Mouse (Mus musculus) CD4-positive, CD25-positive, alpha-beta regulatory T cell, adult 2 months (primary cell): ENCODE results near the gene Hist1h1c.
"Not testable (repeated sequence)": the region's sequence is repeated elsewhere in the genome, so short reads cannot be mapped to it uniquely, and the experiment has no call there.

Source experiments
- DNase-seq: peaks from one replicate; pipeline ENCODE4 v3.0.0-alpha.2; 2012; ENCODE audit warnings: low read depth, low spot score

Gene Hist1h1c

DNA sequence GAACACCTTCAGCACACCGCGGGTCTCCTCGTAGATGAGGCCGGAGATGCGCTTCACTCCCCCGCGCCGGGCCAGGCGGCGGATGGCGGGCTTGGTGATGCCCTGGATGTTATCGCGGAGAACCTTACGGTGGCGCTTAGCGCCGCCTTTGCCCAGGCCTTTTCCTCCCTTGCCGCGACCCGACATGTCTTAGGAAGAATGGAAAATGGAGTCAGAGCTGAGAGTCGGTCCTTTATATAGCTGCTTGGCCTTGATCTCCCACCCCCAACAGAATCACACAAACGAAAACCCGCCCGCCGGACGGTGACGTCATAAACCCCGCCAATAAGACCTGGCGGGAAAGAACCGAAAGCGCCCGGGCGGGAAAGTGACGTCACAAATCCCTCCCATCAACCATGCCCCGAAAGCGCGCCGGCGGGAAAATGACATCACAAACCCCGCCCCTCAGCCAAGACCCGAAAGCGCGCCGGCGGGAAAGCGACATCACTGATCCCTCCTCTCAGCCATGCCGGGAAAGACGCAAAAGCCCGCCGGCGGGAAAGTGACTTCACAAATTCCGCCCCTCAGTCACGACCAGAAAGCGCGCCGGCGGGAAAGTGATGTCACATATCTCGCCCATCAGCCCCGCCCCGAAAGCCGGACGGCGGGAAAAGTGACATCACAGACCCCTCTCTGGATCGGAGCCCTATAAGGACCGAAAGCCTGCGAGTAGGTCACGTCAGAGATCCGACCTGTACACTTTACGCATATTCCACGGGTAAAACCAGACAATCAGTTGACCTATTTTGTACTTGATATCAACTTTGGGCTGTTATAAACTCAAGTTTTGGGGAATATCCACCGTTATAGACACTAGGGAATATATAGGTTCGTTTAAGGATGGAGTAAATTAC, 22.6 kb downstream of the Hist1h1c start, which contains the start of gene Hist1h4a:
Gene Hist1h4a (minus strand): TSS at position 259 of the 893 bp plus-strand sequence.
- peak; percentile 99 for DNase-seq

- DNase-seq: peak; percentile 84
Measured at GRCm38 (mm10) chr13:23761871-23762821, 23.5 kb downstream of the Hist1h1c start, which contains the start of gene Hist1h3a. TSS of gene Hist1h3a (minus strand) at chr13:23762386.

DNA sequence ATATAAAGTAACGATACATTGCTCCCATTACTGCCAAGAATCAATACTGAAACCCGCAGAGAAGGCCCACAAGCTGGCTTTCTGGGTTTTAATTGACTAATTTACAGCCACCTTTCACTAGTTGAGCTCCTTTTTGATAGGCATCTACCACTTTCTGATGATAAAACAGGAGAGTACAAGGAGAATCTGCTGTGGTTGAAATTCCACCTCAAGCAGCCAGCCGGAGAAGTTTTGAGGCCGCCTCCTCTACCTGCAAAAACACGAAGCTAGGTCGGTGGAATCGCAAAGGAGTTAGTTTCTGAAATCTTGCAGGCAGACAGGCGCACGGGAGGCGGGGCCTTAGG, 24.6 kb downstream of the Hist1h1c start:
- DNase-seq: no peak

- peak; percentile 93 for DNase-seq
Measured at GRCm38 (mm10) chr13:23763586-23764323, 25.1 kb downstream of the Hist1h1c start, which contains the start of gene Hist1h1a. TSS of gene Hist1h1a (plus strand) at chr13:23763666.

- no peak for DNase-seq
Measured at GRCm38 (mm10) chr13:23764324-23765171, 25.9 kb downstream of the Hist1h1c start.

- DNase-seq: no peak
Measured at GRCm38 (mm10) chr13:23765172-23765513, 26.5 kb downstream of the Hist1h1c start.

GRCm38 (mm10) chr13:23766772-23767171, 28.2 kb downstream of the Hist1h1c start:
- DNase-seq: no peak

DNA sequence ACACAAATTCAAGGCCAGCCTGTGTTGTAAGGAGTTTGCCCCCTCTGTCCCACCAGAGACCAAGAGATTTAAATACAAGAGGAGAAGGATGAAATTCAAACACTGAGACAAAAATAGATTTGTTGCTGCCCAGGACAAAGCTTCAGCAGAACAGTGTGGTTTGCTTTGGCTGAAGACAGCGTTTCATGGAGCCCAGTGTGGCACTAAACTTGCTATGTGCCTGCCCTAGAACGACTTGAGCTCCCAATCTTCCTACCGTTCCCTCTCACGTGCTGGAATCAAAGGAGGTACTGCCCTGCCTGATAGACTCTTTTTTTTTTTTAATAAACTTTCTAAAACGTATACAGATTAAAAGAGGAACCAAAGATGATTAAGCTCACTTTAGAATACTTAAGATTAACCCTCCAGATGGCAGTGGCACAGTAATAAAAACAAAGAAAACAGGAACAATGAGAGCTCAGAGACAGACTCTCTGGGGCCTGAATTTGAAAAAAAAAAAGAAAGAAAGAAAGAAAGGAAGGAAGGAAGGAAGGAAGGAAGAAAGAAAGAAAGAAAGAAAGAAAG, 30.3 kb downstream of the Hist1h1c start:
- no peak for DNase-seq

- not testable (repeated sequence) for DNase-seq
Measured at GRCm38 (mm10) chr13:23769613-23770012, 31.0 kb downstream of the Hist1h1c start, which contains the start of gene Trim38. TSS of gene Trim38 (plus strand) at chr13:23769913.

GRCm38 (mm10) chr13:23772561-23773313, 34.1 kb downstream of the Hist1h1c start:
- DNase-seq: no peak

DNA sequence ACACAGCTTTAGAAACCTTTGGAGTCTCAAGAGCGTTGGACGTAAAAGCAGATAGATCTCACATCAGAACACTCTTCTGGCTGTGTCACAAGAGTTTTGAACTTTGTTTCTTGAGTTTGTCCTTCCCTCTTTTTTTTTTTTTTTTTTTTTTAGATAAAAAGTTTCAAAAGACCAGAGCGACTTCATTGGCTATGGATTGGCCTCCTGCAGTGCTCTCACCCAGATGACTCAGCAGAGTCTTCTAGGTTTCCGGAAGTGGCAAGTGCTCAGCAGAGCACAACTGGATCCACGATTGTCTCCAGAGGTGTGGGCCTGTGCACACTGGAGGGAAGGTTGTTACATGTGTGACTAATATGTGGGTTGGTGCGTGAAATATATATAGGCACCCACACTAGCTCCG, 39.7 kb downstream of the Hist1h1c start:
- no peak for DNase-seq

GRCm38 (mm10) chr13:23779025-23779424, 40.4 kb downstream of the Hist1h1c start:
- no peak for DNase-seq
